Mouse (Mus musculus) stomach, postnatal 0 days (tissue): ENCODE results near the gene Tmem88.
"Not testable (repeated sequence)": the region's sequence is repeated elsewhere in the genome, so short reads cannot be mapped to it uniquely, and the experiment has no call there.

Experiments used
- CTCF ChIP-seq: IDR thresholded peaks from 2 replicates; pipeline ENCODE4 v1.5.1; 2016; ENCODE audit warnings: antibody characterized with exemption, low read depth, mild to moderate bottlenecking, moderate library complexity
- EP300 ChIP-seq: optimal IDR thresholded peaks from 2 replicates; pipeline ENCODE3; 2016; ENCODE audit warnings: antibody characterized with exemption

- not testable (repeated sequence) for TF ChIP-seq EP300, CTCF
Observed at GRCm38 (mm10) chr11:69394591-69395167, 3.4 kb downstream of the Tmem88 start.
